Mouse (Mus musculus): ENCODE measurements at regions not wholly inside any gene's neighbourhood (a gene's known extent, or its start where the extent isn't known, plus 50 kb on each side); places are given as distances from the start of the nearest gene placed in this dataset.

DNA sequence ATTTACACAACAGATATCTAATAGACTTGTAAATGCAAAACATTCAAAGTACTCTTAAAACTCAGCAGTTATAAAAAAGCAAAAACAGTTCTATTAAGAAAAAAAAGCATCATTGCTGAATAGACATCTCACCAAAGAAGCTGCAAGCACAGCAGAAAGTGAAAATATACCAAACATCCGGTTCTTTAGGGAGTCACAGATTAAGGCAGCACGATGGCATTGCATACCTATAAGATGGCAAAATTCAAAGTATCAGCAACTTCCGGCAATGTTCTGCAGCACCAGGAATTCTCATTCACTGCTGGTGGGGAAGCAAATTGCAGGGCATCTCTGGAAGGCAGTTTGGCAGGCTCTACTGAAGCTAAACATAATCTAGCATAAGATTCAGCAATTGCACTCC is 882.6 kb downstream of the Car8 start:
- Histone ChIP-seq H3K4me2 (ENCODE audit: insufficient read depth, low read depth, poor library complexity, severe bottlenecking) (no peak overlapping the region), H3K79me2 (replicated peaks; ENCODE audit: control insufficient read depth, extremely low read depth, insufficient read depth, poor library complexity, severe bottlenecking) (no peaks in the 10 kb centered on the region), H3K9me3 (replicated peaks; ENCODE audit: low read length) (no peaks in the 10 kb centered on the region), H3K27me3 (replicated peaks) (no peaks in the 10 kb centered on the region), H3K4me3 (replicated peaks in 1 of 3; ENCODE audit: low read depth in 2 of 3, low read length in 2 of 3, poor library complexity in 1 of 3) (no peak overlapping the region), H3K27ac (ENCODE audit: insufficient read depth, low read depth) (no peak overlapping the region), H3K36me3 (replicated peaks in 1 of 2; ENCODE audit: control insufficient read depth in 1 of 2, insufficient read depth in 1 of 2, low read length in 1 of 2) (no peaks in the 10 kb centered on the region), H3K9ac (ENCODE audit: insufficient read depth, low read depth) (no peak overlapping the region), H3K4me1 (ENCODE audit: control insufficient read depth in 1 of 2, insufficient read depth in 2 of 2) (no peaks in the 10 kb centered on the region)
- no peak for TF ChIP-seq JUND (conservative IDR thresholded peaks at IDR 0.05; ENCODE audit: low read depth, low read length)
- no peak for TF ChIP-seq MXI1 (IDR thresholded peaks at IDR 0.05; ENCODE audit: low read depth, low read length)
- no peak for TF ChIP-seq TBP (conservative IDR thresholded peaks at IDR 0.05; ENCODE audit: low read depth, low read length)
- TF ChIP-seq RCOR1 (conservative IDR thresholded peaks at IDR 0.05; ENCODE audit: low read depth, low read length), result no peak
- TF ChIP-seq TCF12 (IDR thresholded peaks at IDR 0.05; ENCODE audit: low read depth, low read length), result no peak
- no peak for TF ChIP-seq ZMIZ1 (IDR thresholded peaks at IDR 0.05; ENCODE audit: low read depth, low read length)
- TF ChIP-seq IRF4 (IDR thresholded peaks at IDR 0.05; ENCODE audit: low read depth, low read length), result no peak
- TF ChIP-seq RAD21 (IDR thresholded peaks at IDR 0.05; ENCODE audit: low read depth, low read length), result no peak
- no peak for TF ChIP-seq MYC (IDR thresholded peaks at IDR 0.05; ENCODE audit: low read depth, low read length)
- TF ChIP-seq ZKSCAN1 (IDR thresholded peaks at IDR 0.05; ENCODE audit: borderline replicate concordance, low read depth, low read length), result no peak
- no peak for TF ChIP-seq GABPA (IDR thresholded peaks at IDR 0.05; ENCODE audit: insufficient replicate concordance, low read depth, low read length)
- TF ChIP-seq MEF2A (IDR thresholded peaks at IDR 0.05; ENCODE audit: borderline replicate concordance, low read depth, low read length), result no peak
- no peak for DNase-seq (ENCODE audit: extremely low read depth)
- in situ Hi-C loops (cut with MboI; ENCODE audit: low pct_ligation_motif_present, low pct_unique_long_range_greater_than_20kb, low sequenced_read_pairs) (no loop called here), dilution Hi-C loops (cut with MboI; ENCODE audit: extremely low pct_ligation_motif_present, extremely low pct_unique_long_range_greater_than_20kb, low sequenced_read_pairs) (no loop called here)

- Histone ChIP-seq H3K27ac (ENCODE audit: insufficient read depth, low read depth) (no peak overlapping the region), H3K4me2 (ENCODE audit: insufficient read depth, low read depth, poor library complexity, severe bottlenecking) (no peak overlapping the region), H3K79me2 (replicated peaks; ENCODE audit: control insufficient read depth, extremely low read depth, insufficient read depth, poor library complexity, severe bottlenecking) (no peaks in the 10 kb centered on the region), H3K4me3 (replicated peaks in 1 of 3; ENCODE audit: low read depth in 2 of 3, low read length in 2 of 3, poor library complexity in 1 of 3) (no peak overlapping the region), H3K36me3 (replicated peaks in 1 of 2; ENCODE audit: control insufficient read depth in 1 of 2, insufficient read depth in 1 of 2, low read length in 1 of 2) (no peaks in the 10 kb centered on the region), H3K4me1 (ENCODE audit: control insufficient read depth in 1 of 2, insufficient read depth in 2 of 2) (no peaks in the 10 kb centered on the region), H3K9me3 (replicated peaks; ENCODE audit: low read length) (no peaks in the 10 kb centered on the region), H3K27me3 (replicated peaks) (no peaks in the 10 kb centered on the region), H3K9ac (ENCODE audit: insufficient read depth, low read depth) (no peak overlapping the region)
- in situ Hi-C loops (cut with MboI; ENCODE audit: low pct_ligation_motif_present, low pct_unique_long_range_greater_than_20kb, low sequenced_read_pairs) (no loop called here), dilution Hi-C loops (cut with MboI; ENCODE audit: extremely low pct_ligation_motif_present, extremely low pct_unique_long_range_greater_than_20kb, low sequenced_read_pairs) (no loop called here)
- no peak for DNase-seq (ENCODE audit: extremely low read depth)
- no peak for TF ChIP-seq ZC3H11A (IDR thresholded peaks at IDR 0.05; ENCODE audit: low read depth, low read length)
- no peak for TF ChIP-seq HCFC1 (IDR thresholded peaks at IDR 0.05; ENCODE audit: low read depth, low read length)
- no peak for TF ChIP-seq E2F4 (IDR thresholded peaks at IDR 0.05; ENCODE audit: insufficient replicate concordance, low read depth, low read length)
- TF ChIP-seq JUND (conservative IDR thresholded peaks at IDR 0.05; ENCODE audit: low read depth, low read length), result no peak
- TF ChIP-seq NELFE (IDR thresholded peaks at IDR 0.05; ENCODE audit: low read depth, low read length), result no peak
- TF ChIP-seq POLR2AphosphoS2 (IDR thresholded peaks at IDR 0.05; ENCODE audit: low read depth, low read length), result no peak
- TF ChIP-seq CHD1 (IDR thresholded peaks at IDR 0.05; ENCODE audit: low read depth, low read length), result no peak
- TF ChIP-seq MEF2A (IDR thresholded peaks at IDR 0.05; ENCODE audit: borderline replicate concordance, low read depth, low read length), result no peak
- no peak for TF ChIP-seq USF1 (IDR thresholded peaks at IDR 0.05; ENCODE audit: low read depth, low read length)
- TF ChIP-seq CTCF (conservative IDR thresholded peaks at IDR 0.05 in 1 of 2, IDR thresholded peaks at IDR 0.05 in 1 of 2; ENCODE audit: low read depth in 2 of 2, low read length in 2 of 2), result no peak
- no peak for TF ChIP-seq EP300 (IDR thresholded peaks at IDR 0.05; ENCODE audit: low read length)
- no peak for TF ChIP-seq ZNF384 (IDR thresholded peaks at IDR 0.05; ENCODE audit: low read depth, low read length)
These were observed 891.5 kb downstream of the Car8 start for GRCm38 (mm10) chr4:7347317-7347716.

All from CH12.LX (cell line).